In the genomic region with DNA sequence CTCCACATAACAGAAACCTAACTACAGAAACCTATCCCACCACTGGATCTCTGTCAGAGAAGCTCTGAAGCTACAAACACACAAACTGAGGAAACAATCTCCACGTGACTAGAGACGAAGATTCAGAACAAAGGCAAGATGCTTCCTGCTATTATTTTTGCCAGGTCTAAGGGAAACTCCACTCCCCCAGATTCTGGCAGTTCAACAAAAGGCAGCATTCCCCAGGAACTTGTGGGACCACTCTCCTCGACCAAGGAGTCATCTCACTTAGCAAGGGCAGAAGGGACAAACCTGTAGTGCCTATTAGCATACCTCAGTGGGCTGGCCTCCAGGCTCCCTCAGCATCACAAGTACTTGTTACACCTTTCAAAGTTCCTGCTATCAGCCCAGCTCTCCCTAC, we compare ENCODE assay signal across 22 mouse cellular contexts.
"Had no signal": no experiment of that assay in that cellular context is flagged by ENCODE, and none has a peak within 500 bp of the region (broad histone marks: within the 10 kb centered on the region; RNA-seq: fewer than 3 reads in every experiment).

No protein-coding gene starts in this region.

- H3K4me2 ChIP-seq: limb, embryonic 13.5 days; liver, embryonic 12.5 days; liver, embryonic 15.5 days; lung, embryonic 15.5 days; midbrain, embryonic 13.5 days; neural tube, embryonic 13.5 days; stomach, embryonic 15.5 days had no signal

- H3K27ac ChIP-seq: limb, embryonic 10.5 days; limb, embryonic 13.5 days; liver, embryonic 12.5 days; liver, embryonic 15.5 days; lung, embryonic 15.5 days; midbrain, embryonic 10.5 days; midbrain, embryonic 13.5 days; neural tube, embryonic 13.5 days; stomach, embryonic 15.5 days had no signal

- DNase-seq: kidney, adult 8-10 months; kidney, postnatal 25 days; liver; lung, adult 18-20 months; lung, postnatal 10 days; lung, postnatal 36 days; retina, postnatal 1 day; right cerebral cortex, postnatal 25 days; spleen, adult 18-20 months; thymus, postnatal 25 days had no signal

- ATAC-seq: liver, embryonic 12.5 days; midbrain, embryonic 13.5 days; midbrain, embryonic 16.5 days had no signal

- H3K9me3 ChIP-seq: limb, embryonic 10.5 days; limb, embryonic 13.5 days; liver, embryonic 12.5 days; liver, embryonic 15.5 days; lung, embryonic 15.5 days; megakaryocyte, embryonic 14.5 days; midbrain, embryonic 10.5 days; midbrain, embryonic 13.5 days; neural tube, embryonic 13.5 days; stomach, embryonic 15.5 days had no signal

- H3K4me3 ChIP-seq: limb, embryonic 10.5 days; limb, embryonic 13.5 days; liver, embryonic 12.5 days; liver, embryonic 15.5 days; lung, embryonic 15.5 days; megakaryocyte, embryonic 14.5 days; midbrain, embryonic 10.5 days; midbrain, embryonic 13.5 days; myocyte; neural tube, embryonic 13.5 days; stomach, embryonic 15.5 days had no signal

- H3K9ac ChIP-seq: limb, embryonic 13.5 days; liver, embryonic 12.5 days; liver, embryonic 15.5 days; lung, embryonic 15.5 days; midbrain, embryonic 13.5 days; neural tube, embryonic 13.5 days; stomach, embryonic 15.5 days had no signal

- H3K4me1 ChIP-seq: limb, embryonic 10.5 days; limb, embryonic 13.5 days; liver, embryonic 12.5 days; liver, embryonic 15.5 days; lung, embryonic 15.5 days; midbrain, embryonic 10.5 days; midbrain, embryonic 13.5 days; neural tube, embryonic 13.5 days; stomach, embryonic 15.5 days had no signal

- H3K27me3 ChIP-seq: limb, embryonic 13.5 days; liver, embryonic 12.5 days; liver, embryonic 15.5 days; lung, embryonic 15.5 days; megakaryocyte, embryonic 14.5 days; midbrain, embryonic 13.5 days; neural tube, embryonic 13.5 days; stomach, embryonic 15.5 days had no signal
